Mouse (Mus musculus) E14TG2a.4 (cell line): ENCODE results near the gene Fga.

Experiments
- H3K27me3 ChIP-seq: 2 replicates; pipeline ENCODE4 v1.6.1; 2014; ENCODE audit warnings: low read length, control low read depth; ENCODE audit not compliant: insufficient read depth
- H3K36me3 ChIP-seq: 2 replicates; pipeline ENCODE4 v1.6.1; 2014; ENCODE audit warnings: low read length, control low read depth; ENCODE audit not compliant: insufficient read depth
- H3K4me1 ChIP-seq: replicated peaks from 2 replicates; pipeline ENCODE4 v1.6.1; 2014; ENCODE audit warnings: low read depth, low read length, control low read depth
- H3K4me3 ChIP-seq: replicated peaks from 2 replicates; pipeline ENCODE4 v1.5.1; 2014; ENCODE audit warnings: mild to moderate bottlenecking, low read length
- H3K9me3 ChIP-seq: 2 replicates; pipeline ENCODE4 v1.6.1; 2014; ENCODE audit warnings: low read length, control low read depth
- CTCF ChIP-seq: conservative IDR thresholded peaks from 2 replicates; pipeline ENCODE4 v1.5.1; 2014; ENCODE audit warnings: low read length
- NANOG ChIP-seq: IDR thresholded peaks from 2 replicates; pipeline ENCODE4 v1.6.1; 2014; ENCODE audit warnings: borderline replicate concordance, low read length, mixed read lengths
- POU5F1 ChIP-seq: IDR thresholded peaks from 2 replicates; pipeline ENCODE4 v1.6.1; 2014; ENCODE audit warnings: low read length, borderline replicate concordance

The Fga gene

GRCm38 (mm10) chr3:82998772-82999463 is 27.0 kb upstream of the Fga start:
- Histone ChIP-seq H3K4me1 (peaks cover 24% of the 10 kb centered on the region), H3K27me3 (peaks cover 5% of the 10 kb centered on the region), H3K9me3 (peaks cover 14% of the 10 kb centered on the region; the same call in 1 of the 2 replicates), H3K36me3 (no peaks in the 10 kb centered on the region), H3K4me3 (no peak overlapping the region)
- TF ChIP-seq POU5F1 (no peak), CTCF (0 out of 2 replicates have a peak, but pooled peaks have one; percentile 8)

DNA sequence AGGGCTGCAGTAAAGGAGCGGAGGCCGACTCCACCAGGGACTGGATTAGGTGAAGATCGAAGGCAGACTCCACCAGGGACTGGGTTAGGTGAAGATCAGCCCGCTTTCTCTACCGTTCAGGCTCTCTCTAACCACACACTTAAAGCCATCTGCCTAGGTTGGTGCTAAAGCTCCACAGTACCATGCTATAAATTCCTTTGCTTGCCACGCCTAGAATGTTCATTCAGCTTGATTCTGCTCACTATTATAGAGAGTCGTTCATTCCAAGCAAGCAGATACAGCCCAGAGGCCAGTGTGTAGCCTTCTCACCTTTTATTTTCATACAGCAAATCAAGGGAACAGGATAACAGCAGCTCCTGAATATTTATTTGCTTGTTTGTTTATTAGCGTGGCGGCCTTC is 25.9 kb upstream of the Fga start:
- H3K27me3 ChIP-seq, result peaks cover 3% of the 10 kb centered on the region; the same call in 1 of the 2 replicates
- no peak overlapping the region for H3K4me3 ChIP-seq
- H3K9me3 ChIP-seq, result peaks cover 14% of the 10 kb centered on the region; the same call in 1 of the 2 replicates
- H3K36me3 ChIP-seq, result no peaks in the 10 kb centered on the region
- TF ChIP-seq NANOG (no peak), CTCF (no peak), POU5F1 (no peak)
- H3K4me1 ChIP-seq, result peaks cover 14% of the 10 kb centered on the region

DNA sequence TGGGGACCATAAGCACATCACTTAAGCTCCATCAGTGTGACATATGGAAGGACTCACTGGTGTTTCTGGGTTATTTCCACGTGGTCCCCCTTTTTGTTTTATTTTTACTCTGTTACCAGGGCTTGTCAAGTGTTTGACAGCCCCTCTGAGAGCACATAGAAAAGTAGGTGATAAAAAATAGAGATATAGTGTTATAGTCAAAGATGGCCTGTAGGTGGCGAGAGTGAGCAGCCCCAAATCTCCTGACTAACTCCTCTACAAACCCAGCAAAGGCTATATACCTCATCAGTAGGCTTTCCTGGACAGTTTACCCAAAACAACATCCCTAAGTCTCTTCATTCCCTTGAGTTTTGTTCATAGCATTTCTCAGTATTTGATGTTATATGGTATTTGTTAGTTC is 23.7 kb upstream of the Fga start:
- Histone ChIP-seq H3K36me3 (no peaks in the 10 kb centered on the region), H3K4me3 (no peak overlapping the region), H3K4me1 (peaks cover 3% of the 10 kb centered on the region; the same call in 1 of the 2 replicates), H3K27me3 (no peaks in the 10 kb centered on the region), H3K9me3 (peaks cover 14% of the 10 kb centered on the region; the same call in 1 of the 2 replicates)
- no peak for TF ChIP-seq POU5F1
- TF ChIP-seq CTCF, result peak; percentile 57

DNA sequence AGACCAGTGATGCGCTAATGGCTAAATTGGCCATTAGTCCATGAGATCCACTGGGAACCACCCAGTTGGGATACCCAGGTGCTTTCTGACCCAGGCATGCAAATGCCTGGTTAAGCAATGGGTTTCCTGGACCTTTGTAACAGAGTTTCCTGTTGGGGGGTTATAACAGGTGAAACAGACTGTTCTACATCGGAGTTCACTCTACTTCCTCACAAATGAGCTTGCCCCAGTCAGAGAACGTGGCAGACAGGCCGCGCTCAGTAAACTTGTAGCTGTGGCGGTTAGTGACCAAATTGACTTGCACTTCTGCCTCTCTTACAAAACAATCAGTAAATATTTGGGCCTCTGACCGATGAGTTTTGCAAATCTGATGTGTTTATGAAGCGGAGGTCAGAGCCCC is 22.8 kb upstream of the Fga start:
- H3K4me3 ChIP-seq, result no peak overlapping the region
- peaks cover 14% of the 10 kb centered on the region; the same call in 1 of the 2 replicates for H3K9me3 ChIP-seq
- H3K27me3 ChIP-seq, result no peaks in the 10 kb centered on the region
- H3K36me3 ChIP-seq, result no peaks in the 10 kb centered on the region
- no peak for TF ChIP-seq NANOG
- TF ChIP-seq POU5F1, result no peak
- TF ChIP-seq CTCF, result no peak
- H3K4me1 ChIP-seq, result peaks cover 4% of the 10 kb centered on the region; the same call in 1 of the 2 replicates

- TF ChIP-seq POU5F1, result no peak
- TF ChIP-seq CTCF, result no peak
- TF ChIP-seq NANOG, result no peak
Measured at GRCm38 (mm10) chr3:83004801-83005200, 21.1 kb upstream of the Fga start.

GRCm38 (mm10) chr3:83007557-83007956 is 18.3 kb upstream of the Fga start, which contains the start of gene Fgg:
Gene Fgg (plus strand): TSS chr3:83007724.
- peak within 1 kb of the TSS; percentile 59; the same call in 1 of the 2 replicates for H3K4me3 ChIP-seq
- H3K9me3 ChIP-seq, result no peaks in the 10 kb centered on the region
- H3K27me3 ChIP-seq, result peaks cover 26% of the 10 kb centered on the region
- H3K4me1 ChIP-seq, result peaks cover 4% of the 10 kb centered on the region; the same call in 1 of the 2 replicates
- H3K36me3 ChIP-seq, result no peaks in the 10 kb centered on the region
- TF ChIP-seq POU5F1 (no peak), CTCF (no peak), NANOG (no peak)

More at GRCm38 (mm10) chr3:83004801-83005200, 21.1 kb upstream of the Fga start:
- Histone ChIP-seq H3K36me3 (no peaks in the 10 kb centered on the region), H3K27me3 (peaks cover 8% of the 10 kb centered on the region; the same call in 1 of the 2 replicates), H3K4me1 (peaks cover 4% of the 10 kb centered on the region; the same call in 1 of the 2 replicates), H3K9me3 (peaks cover 3% of the 10 kb centered on the region; the same call in 1 of the 2 replicates), H3K4me3 (no peak overlapping the region)

DNA sequence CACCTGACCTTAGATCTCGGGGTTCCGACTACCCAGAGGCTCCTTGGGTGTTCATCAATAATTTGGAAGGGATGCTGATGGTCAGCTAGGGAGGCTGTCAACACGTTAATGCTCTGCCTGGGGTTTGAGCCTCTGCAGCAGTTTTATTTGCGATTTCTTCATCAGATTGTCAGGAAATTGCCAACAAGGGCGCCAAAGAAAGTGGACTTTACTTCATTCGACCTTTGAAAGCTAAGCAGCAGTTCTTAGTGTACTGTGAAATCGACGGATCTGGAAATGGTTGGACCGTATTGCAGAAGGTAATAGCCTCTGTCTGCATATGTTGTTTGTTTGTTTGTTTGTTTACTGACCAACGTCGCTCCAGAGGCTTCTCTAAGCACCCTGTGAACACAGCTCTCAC is 15.6 kb upstream of the Fga start:
- TF ChIP-seq CTCF (no peak), NANOG (no peak), POU5F1 (no peak)
- Histone ChIP-seq H3K36me3 (no peaks in the 10 kb centered on the region), H3K4me3 (no peak overlapping the region), H3K4me1 (peaks cover 5% of the 10 kb centered on the region; the same call in 1 of the 2 replicates), H3K9me3 (no peaks in the 10 kb centered on the region), H3K27me3 (peaks cover 28% of the 10 kb centered on the region)

- H3K4me1 ChIP-seq, result peaks cover 5% of the 10 kb centered on the region; the same call in 1 of the 2 replicates
- TF ChIP-seq CTCF, result no peak
- TF ChIP-seq POU5F1, result no peak
- TF ChIP-seq NANOG, result no peak
- no peaks in the 10 kb centered on the region for H3K9me3 ChIP-seq
- no peaks in the 10 kb centered on the region for H3K36me3 ChIP-seq
- H3K4me3 ChIP-seq, result no peak overlapping the region
- peaks cover 28% of the 10 kb centered on the region for H3K27me3 ChIP-seq
Measured at GRCm38 (mm10) chr3:83011136-83011535, 14.7 kb upstream of the Fga start.

DNA sequence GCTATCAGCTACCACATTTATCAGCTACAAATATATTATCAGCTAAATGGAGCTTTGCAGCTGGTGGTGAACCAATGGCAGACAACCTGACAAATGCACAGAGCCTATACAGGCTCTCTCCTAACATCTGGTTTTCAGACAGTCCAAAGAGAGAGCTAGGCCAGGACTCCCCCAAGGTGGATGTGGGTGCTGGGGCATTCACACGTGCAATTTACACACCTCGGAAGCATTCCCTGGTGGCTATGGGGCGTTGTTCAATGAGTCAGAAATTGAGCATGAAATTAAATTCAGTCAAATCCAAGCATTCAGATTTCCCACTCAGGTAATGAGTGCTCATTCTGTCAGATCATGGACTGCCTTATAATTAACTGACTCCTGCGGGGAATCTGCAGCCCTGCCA is 14.3 kb upstream of the Fga start:
- no peak overlapping the region for H3K4me3 ChIP-seq
- H3K4me1 ChIP-seq, result peaks cover 5% of the 10 kb centered on the region; the same call in 1 of the 2 replicates
- no peaks in the 10 kb centered on the region for H3K9me3 ChIP-seq
- no peaks in the 10 kb centered on the region for H3K36me3 ChIP-seq
- TF ChIP-seq CTCF, result no peak
- TF ChIP-seq POU5F1, result no peak
- no peak for TF ChIP-seq NANOG
- H3K27me3 ChIP-seq, result peaks cover 28% of the 10 kb centered on the region
